Mouse (Mus musculus) granulocyte monocyte progenitor cell, adult 5-6 weeks (primary cell): Measurements from ENCODE around the gene Syngr1. TPM values are rescaled to one million over a fixed set of nuclear protein-coding genes. Genes with fewer than 3 reads are reported as not detected.

Experiments used
- ATAC-seq: replicated peaks from 2 replicates; pipeline ENCODE4 v1.8.0; 2016; ENCODE audit warnings: mild to moderate bottlenecking, moderate TSS enrichment, inconsistent platforms; ENCODE audit not compliant: poor library complexity, severe bottlenecking
- total RNA-seq, 2 experiments: library from RNA; stranded (forward) in 1 of 2; stranded (reverse) in 1 of 2; fragments of 200-712, 200-1000 nt in 1 of 2; fragments of >200 nt in 1 of 2; fragmentation: Nextera tagmentation in 1 of 2; gene quantifications; 2 replicates each; pipeline ENCODE4 v1.2.3; 2014 to 2017

Gene Syngr1
- total RNA-seq, 2 experiments from 2014 or later: 1.6 to 4.0 TPM

GRCm38 (mm10) chr15:80083740-80084139 lies 7.4 kb upstream of the Syngr1 start:
- ATAC-seq: peak; percentile 10

- ATAC-seq: no peak
Observed at GRCm38 (mm10) chr15:80087406-80088012, 3.6 kb upstream of the Syngr1 start.

DNA sequence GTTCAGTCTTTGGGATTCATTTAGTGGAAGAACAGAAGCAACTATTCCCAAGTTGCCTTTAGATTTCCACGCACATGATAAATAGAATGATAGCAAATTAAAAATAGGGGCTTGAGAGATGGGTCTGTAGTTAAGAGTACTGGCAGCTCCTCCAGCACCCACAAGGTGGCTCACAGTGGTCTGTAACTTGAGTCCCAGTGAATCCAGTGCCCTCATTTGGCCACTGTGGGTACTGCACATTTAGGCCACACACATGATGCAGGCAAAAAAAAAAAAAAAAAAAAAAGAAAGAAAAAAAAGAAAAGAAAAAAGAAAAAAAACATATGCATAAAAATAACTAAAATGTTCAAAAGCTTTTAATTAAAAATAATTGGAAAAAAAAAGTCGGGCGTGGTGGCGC lies 2.5 kb upstream of the Syngr1 start:
- peak; percentile 90 for ATAC-seq

DNA sequence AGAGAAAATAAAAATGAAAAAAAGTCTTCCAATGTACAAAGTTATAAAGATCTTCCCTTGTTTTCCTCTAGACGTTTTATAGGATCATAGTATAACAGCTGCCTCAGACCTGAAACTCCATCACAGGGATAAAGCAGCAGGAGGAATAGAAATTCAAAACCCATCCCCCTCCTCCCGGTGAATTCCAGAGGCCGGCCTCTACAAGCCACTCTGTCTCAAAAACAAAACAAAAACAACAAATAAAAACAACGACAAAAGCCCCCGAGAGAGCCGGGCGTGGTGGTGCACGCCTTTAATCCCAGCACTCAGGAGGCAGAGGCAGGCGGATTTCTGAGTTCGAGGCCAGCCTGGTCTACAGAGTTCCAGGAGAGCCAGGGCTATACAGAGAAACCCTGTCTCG lies 979 bp upstream of the Syngr1 start:
- no peak for ATAC-seq

DNA sequence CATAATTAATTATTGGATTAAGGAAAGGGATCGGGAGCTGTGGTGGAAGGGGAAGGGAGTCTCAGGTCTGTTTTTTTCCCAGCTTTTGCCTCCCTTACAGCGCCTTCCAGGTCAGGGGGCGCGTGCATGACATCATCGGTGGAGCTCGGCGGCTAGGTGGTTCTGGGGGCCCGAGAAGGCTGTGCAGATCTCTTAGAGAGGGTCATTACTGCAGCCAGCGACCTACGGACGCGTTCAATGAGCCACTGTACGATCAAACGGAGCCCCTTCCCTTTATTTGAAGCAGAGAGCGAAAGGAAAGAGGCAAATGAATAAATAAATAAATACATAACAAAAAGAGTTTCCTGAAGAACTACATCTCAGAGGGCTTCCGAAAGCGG lies 403 bp upstream of the Syngr1 start:
- ATAC-seq: peak; percentile 49

DNA sequence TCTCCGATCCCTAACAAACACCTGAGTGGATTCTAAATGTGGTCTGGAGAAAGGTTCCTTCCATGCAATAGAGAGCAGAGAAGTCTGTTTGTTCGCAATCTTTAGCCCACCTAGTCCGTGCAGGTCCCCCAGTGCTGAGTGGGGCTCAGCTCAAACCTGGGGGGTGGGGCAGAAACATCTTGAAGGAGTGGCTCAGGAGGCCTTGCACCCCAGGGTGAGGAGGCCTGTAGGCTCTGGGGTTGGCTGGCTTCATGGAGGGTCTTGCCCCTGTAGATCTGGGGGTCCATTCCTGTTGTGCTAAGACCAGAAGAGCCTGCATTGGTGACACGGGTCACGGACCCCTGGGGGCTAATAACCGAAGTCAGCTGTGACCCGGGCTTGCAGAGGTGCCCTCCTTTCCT lies 907 bp downstream of the Syngr1 start:
- ATAC-seq: no peak

GRCm38 (mm10) chr15:80092599-80092998 lies 1.5 kb downstream of the Syngr1 start:
- ATAC-seq: no peak

DNA sequence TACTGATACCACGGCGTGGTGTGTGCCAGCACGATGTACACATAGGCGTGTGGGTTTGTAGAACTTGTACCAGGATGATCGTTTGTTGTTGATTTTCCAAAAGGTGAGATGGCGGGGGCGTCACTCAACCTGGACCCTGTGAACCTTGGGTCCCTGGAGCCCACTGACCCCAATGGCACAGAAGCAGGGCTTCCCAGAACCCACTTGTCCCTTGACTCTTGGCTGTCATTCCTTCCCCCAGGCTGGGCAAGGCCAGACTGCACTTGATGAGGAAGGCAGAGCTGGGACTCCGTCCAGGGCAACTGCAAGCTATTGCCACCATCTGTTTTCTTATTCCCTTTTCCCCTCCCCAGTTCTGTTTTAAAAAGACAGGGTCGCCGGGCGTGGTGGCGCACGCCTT lies 3.1 kb downstream of the Syngr1 start:
- no peak for ATAC-seq

DNA sequence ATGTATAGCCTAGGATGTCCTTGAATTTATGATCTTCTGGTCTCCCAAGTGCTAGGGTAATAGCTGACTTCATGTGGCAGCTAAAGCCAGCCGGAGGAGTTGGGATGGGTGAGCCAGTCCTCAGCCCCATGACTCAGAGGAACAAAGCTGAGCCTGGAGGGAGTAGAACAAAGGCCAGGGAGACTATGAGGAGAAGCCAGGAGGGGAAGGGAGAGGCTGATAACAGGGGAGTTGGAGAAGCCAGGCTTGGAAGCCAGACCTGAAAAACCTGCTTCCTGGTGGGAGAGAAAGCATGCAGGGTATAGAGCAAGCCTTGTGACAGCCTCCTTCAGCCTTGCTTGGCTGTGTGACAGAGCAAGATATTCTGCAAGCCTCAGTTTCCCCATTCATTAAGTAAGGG lies 4.5 kb downstream of the Syngr1 start:
- no peak for ATAC-seq

DNA sequence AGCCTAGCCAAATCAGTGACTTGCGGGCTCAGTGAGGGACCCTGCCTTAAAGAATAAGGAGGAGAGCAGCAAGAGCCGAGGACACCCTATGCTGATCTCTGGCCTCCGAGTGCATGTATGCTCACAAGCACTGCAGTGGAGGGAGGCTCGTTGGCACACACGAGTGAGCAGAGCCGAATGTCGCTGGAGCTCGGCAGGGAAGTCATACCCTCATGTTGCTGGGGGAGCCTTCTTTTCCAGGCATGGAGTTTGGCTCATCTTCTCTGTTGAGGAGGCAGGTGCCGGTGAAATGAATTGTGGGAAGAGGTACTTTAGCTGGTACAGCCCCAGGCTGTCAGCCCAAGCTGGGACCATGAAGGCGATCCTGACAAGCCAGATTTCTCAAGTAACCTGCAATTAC lies 5.3 kb downstream of the Syngr1 start:
- no peak for ATAC-seq

DNA sequence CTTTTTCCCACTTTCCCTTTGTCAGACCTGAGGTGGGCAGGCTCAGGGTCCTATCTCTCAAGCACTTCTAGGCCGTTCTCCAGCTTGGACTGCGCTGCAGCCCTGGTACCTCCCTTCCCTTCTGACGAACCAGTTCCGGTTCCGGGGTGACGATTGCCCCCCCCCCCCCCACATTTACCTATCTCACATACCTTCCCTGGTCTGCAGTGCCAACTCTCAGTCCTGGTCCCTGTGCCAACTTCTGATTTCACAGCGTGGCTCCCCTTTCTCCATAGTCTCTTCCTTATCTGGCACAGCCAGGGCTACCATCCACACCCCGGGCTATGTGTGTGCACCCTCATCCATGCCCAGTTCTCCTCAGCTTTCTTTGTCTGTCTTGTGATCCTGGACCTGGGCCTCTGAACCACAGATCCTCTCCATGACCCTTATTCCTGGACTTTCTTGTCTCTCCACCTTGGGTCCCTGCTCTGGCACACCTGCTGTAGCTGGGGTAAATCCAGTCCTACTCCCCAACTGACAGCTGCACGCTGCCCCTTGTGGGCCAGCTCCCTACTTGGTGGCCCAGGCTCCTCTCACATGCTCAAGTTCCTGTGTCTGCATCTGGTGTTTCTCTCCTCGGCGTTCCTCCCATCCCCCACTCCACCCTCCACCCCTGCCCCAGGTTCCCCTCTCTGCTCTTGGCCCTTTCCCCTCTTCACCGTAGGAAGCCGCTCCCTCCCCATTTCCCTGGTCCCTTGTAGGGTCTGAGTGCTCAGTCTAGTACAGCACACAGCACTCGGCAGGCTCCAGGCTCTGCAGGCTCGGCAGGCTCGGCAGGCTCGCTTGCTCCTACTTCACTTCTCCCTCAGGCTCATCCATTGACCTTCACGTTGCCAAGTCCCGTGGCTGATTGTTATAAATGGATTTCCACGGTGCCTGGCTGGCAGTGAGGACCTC lies 6.1 kb downstream of the Syngr1 start:
- ATAC-seq: peak; percentile 58

GRCm38 (mm10) chr15:80097999-80098461 lies 6.9 kb downstream of the Syngr1 start:
- no peak for ATAC-seq

GRCm38 (mm10) chr15:80098809-80099208 lies 7.7 kb downstream of the Syngr1 start:
- ATAC-seq: peak; percentile 34

DNA sequence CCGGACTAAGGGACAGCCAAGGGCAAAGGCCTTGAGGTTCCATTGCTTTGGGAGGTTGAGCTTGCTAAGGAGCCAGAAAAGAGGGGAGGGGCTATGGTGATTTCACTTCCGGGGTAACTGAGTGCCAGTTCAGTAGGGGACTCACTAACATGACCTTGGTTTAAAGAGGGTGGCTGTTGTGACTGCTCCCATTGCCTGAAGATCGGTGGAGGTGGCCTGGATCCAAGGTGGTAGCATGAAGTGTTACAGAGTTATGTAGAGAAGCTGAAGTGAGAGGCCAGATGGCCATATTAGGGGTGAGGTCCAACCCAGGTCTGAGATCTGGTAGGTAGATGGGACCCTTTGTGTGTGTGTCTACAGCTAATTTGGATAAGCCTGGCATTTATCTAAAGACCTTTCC lies 8.3 kb downstream of the Syngr1 start:
- ATAC-seq: no peak

- no peak for ATAC-seq
Observed at GRCm38 (mm10) chr15:80100196-80100595, 9.1 kb downstream of the Syngr1 start.

GRCm38 (mm10) chr15:80100871-80101270 lies 9.7 kb downstream of the Syngr1 start:
- no peak for ATAC-seq

DNA sequence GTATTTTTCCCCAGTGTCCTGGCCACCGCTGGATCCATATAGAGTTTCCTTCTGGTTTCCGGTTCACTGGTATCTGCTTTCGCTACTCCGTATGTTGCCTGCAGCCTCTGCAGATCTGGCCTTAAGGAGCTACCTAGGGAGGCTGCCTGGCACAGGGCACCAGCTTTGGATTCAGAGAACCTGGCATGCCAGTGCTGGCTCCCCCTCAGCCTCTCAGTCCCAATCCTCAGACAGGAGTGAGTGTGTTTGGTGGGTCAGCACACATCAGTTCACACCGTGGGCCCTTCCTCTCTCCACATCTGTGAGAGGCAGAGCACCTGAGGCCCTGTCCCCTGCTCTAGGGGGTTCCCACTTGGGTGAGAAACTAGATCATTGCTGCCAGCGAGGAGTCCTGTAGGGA lies 10.4 kb downstream of the Syngr1 start:
- no peak for ATAC-seq

GRCm38 (mm10) chr15:80102495-80102894 lies 11.4 kb downstream of the Syngr1 start:
- no peak for ATAC-seq

GRCm38 (mm10) chr15:80105490-80106410 lies 14.6 kb downstream of the Syngr1 start:
- ATAC-seq: peak; percentile 47

DNA sequence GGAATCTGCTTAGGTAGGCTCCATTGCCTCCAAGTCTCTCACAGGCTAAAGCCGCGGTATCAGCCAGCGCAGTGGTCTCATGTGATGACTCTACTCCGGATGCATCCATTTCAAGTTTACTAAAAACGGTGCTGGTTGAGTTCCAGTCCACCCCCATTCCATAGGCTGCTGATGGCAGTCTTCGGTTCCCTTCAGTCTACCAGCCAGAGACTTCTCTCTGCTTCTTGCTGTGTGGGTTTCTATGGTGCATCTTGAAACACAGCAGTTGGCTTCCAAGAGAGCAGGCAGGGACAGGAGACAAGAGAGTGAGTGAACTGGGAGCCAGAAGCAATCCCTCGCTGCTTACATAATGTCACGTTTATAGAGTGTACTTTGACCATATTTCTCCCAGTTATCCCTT lies 16.0 kb downstream of the Syngr1 start:
- ATAC-seq: no peak

DNA sequence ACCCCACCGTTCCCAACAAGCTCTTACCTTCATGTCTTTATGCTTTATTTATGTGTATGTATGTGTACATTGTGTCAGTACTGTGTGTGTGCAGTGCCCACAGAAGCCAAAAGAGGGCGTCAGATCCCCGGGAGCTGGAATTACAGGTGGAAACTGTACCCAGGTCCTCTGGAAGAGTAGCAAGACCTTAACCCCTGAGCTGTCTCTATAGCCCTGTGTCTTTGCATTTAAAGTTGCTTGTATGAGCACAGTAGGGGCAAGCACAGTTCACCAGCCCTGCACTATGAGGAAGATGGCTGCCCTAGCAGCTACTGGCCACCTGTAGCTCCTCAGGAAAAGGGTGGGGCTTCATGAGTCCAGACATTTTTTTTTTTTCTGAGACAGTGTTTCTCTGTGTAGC lies 16.4 kb downstream of the Syngr1 start:
- no peak for ATAC-seq
